Mouse (Mus musculus) hindbrain, embryonic 13.5 days (tissue): ENCODE results near the gene Tnrc18. TPM values are rescaled to one million over a fixed set of nuclear protein-coding genes. Genes with fewer than 3 reads are reported as not detected.

Experiments
- ATAC-seq: fragments of 200-750 bp; cut with Nextera tagmentation; 2 replicates; pipeline ENCODE4 v1.8.0; 2017; ENCODE audit warnings: moderate TSS enrichment; ENCODE audit not compliant: low FRiP score
- H3K27ac ChIP-seq: fragments of 300-500 bp; sonication (generic); 2 replicates; pipeline ENCODE4 v1.5.1; 2015; ENCODE audit warnings: inconsistent platforms, mild to moderate bottlenecking, moderate library complexity
- H3K27me3 ChIP-seq: fragments of 300-500 bp; sonication (generic); 2 replicates; pipeline ENCODE4 v1.6.1; 2015; ENCODE audit warnings: mild to moderate bottlenecking, inconsistent platforms
- H3K36me3 ChIP-seq: fragments of 300-500 bp; sonication (generic); 2 replicates; pipeline ENCODE4 v1.6.1; 2015; ENCODE audit warnings: mild to moderate bottlenecking, inconsistent platforms
- H3K4me1 ChIP-seq: fragments of 300-500 bp; sonication (generic); replicated peaks from 2 replicates; pipeline ENCODE4 v1.6.1; 2015; ENCODE audit warnings: inconsistent platforms
- H3K4me2 ChIP-seq: fragments of 300-500 bp; sonication (generic); 2 replicates; pipeline ENCODE4 v1.6.1; 2015; ENCODE audit warnings: inconsistent platforms, mild to moderate bottlenecking, moderate library complexity
- H3K4me3 ChIP-seq: fragments of 300-500 bp; sonication (generic); 2 replicates; pipeline ENCODE4 v1.5.1; 2015; ENCODE audit warnings: mild to moderate bottlenecking, inconsistent platforms
- H3K9ac ChIP-seq: fragments of 300-500 bp; sonication (generic); 2 replicates; pipeline ENCODE4 v1.6.1; 2015; ENCODE audit warnings: mild to moderate bottlenecking, inconsistent platforms
- H3K9me3 ChIP-seq: fragments of 300-500 bp; sonication (generic); 2 replicates; pipeline ENCODE4 v1.6.1; 2016; ENCODE audit warnings: inconsistent platforms
- WGBS: fragments of 180-500 bp; shearing (Covaris S2); methylation state at CpG from one replicate; pipeline ENCODE4 v1.1.7; 2015; 5-methylcytosine and 5-hydroxymethylcytosine counted together
- polyA plus RNA-seq: library from polyadenylated mRNA; unstranded; fragments of >200 nt; fragmentation: Nextera tagmentation; extraction: Ambion mirVana; gene quantifications from 2 replicates; pipeline ENCODE4 v1.2.1, GENCODE M21; 2015

Tnrc18 gene
- polyA plus RNA-seq, 1 experiment from 2014 or later: 35.8 TPM

- H3K4me1 ChIP-seq: peaks cover 41% of the 10 kb centered on the region
- peak overlapping the region; percentile 99 for H3K4me3 ChIP-seq
- WGBS: under 1% methylated on average over 53 of the region's 53 CpGs
- H3K27me3 ChIP-seq: no peaks in the 10 kb centered on the region
- H3K4me2 ChIP-seq: peak overlapping the region; percentile 90
- no peaks in the 10 kb centered on the region for H3K36me3 ChIP-seq
- peak overlapping the region; percentile 99 for H3K9ac ChIP-seq
- H3K27ac ChIP-seq: peak overlapping the region; percentile 100
- H3K9me3 ChIP-seq: no peaks in the 10 kb centered on the region
- no peak for ATAC-seq
Measured at GRCm38 (mm10) chr5:142820276-142821265, 3.1 kb upstream of the Tnrc18 start.

GRCm38 (mm10) chr5:142819385-142820275, 2.2 kb upstream of the Tnrc18 start:
- peak; percentile 43 for ATAC-seq
- Histone ChIP-seq H3K9ac (peak overlapping the region; percentile 99), H3K36me3 (peaks cover 4% of the 10 kb centered on the region; the same call in 1 of the 2 replicates), H3K27me3 (no peaks in the 10 kb centered on the region), H3K4me1 (peaks cover 31% of the 10 kb centered on the region), H3K9me3 (no peaks in the 10 kb centered on the region), H3K4me3 (peak overlapping the region; percentile 99), H3K4me2 (peak overlapping the region; percentile 90), H3K27ac (peak overlapping the region; percentile 100)
- under 1% methylated on average over 36 of the region's 36 CpGs for WGBS

- Histone ChIP-seq H3K4me3 (peak overlapping the region; percentile 99), H3K9me3 (no peaks in the 10 kb centered on the region), H3K9ac (peak overlapping the region; percentile 99), H3K36me3 (peaks cover 4% of the 10 kb centered on the region; the same call in 1 of the 2 replicates), H3K27ac (peak overlapping the region; percentile 100), H3K4me2 (peak overlapping the region; percentile 90), H3K4me1 (peaks cover 22% of the 10 kb centered on the region), H3K27me3 (no peaks in the 10 kb centered on the region)
- ATAC-seq: no peak
- under 1% methylated on average over 43 of the region's 43 CpGs for WGBS
Measured at GRCm38 (mm10) chr5:142818435-142819360, 1.2 kb upstream of the Tnrc18 start.

GRCm38 (mm10) chr5:142816811-142817523, 495 bp downstream of the Tnrc18 start:
- no peak for ATAC-seq
- Histone ChIP-seq H3K36me3 (peaks cover 4% of the 10 kb centered on the region; the same call in 1 of the 2 replicates), H3K27me3 (no peaks in the 10 kb centered on the region), H3K9ac (peak overlapping the region; percentile 100), H3K27ac (peak overlapping the region; percentile 100), H3K4me1 (peaks cover 24% of the 10 kb centered on the region), H3K4me2 (peak overlapping the region; percentile 92), H3K4me3 (peak overlapping the region; percentile 99), H3K9me3 (no peaks in the 10 kb centered on the region)
- under 1% methylated on average over 65 of the region's 71 CpGs for WGBS

GRCm38 (mm10) chr5:142816031-142816810, 1.2 kb downstream of the Tnrc18 start:
- Histone ChIP-seq H3K4me3 (peak overlapping the region; percentile 99), H3K4me2 (peak overlapping the region; percentile 92), H3K4me1 (peaks cover 25% of the 10 kb centered on the region), H3K27me3 (no peaks in the 10 kb centered on the region), H3K36me3 (peaks cover 8% of the 10 kb centered on the region), H3K27ac (peak overlapping the region; percentile 100), H3K9me3 (no peaks in the 10 kb centered on the region), H3K9ac (peak overlapping the region; percentile 100)
- no peak for ATAC-seq
- under 1% methylated on average over 39 of the region's 39 CpGs for WGBS

- peak overlapping the region; percentile 99 for H3K4me3 ChIP-seq
- peaks cover 32% of the 10 kb centered on the region for H3K4me1 ChIP-seq
- under 1% methylated on average over 30 of the region's 30 CpGs for WGBS
- peak overlapping the region; percentile 100 for H3K9ac ChIP-seq
- no peak for ATAC-seq
- no peaks in the 10 kb centered on the region for H3K27me3 ChIP-seq
- H3K36me3 ChIP-seq: peaks cover 11% of the 10 kb centered on the region
- no peaks in the 10 kb centered on the region for H3K9me3 ChIP-seq
- peak overlapping the region; percentile 100 for H3K27ac ChIP-seq
- peak overlapping the region; percentile 92 for H3K4me2 ChIP-seq
Measured at GRCm38 (mm10) chr5:142815421-142816001, 2.0 kb downstream of the Tnrc18 start.

- H3K9me3 ChIP-seq: no peaks in the 10 kb centered on the region
- H3K4me2 ChIP-seq: peak overlapping the region; percentile 92
- H3K27me3 ChIP-seq: no peaks in the 10 kb centered on the region
- H3K9ac ChIP-seq: peak overlapping the region; percentile 100
- under 1% methylated on average over 46 of the region's 62 CpGs for WGBS
- peaks cover 38% of the 10 kb centered on the region for H3K4me1 ChIP-seq
- peak overlapping the region; percentile 100 for H3K27ac ChIP-seq
- H3K36me3 ChIP-seq: peaks cover 13% of the 10 kb centered on the region
- ATAC-seq: no peak
- peak overlapping the region; percentile 99 for H3K4me3 ChIP-seq
Measured at GRCm38 (mm10) chr5:142814711-142815420, 2.6 kb downstream of the Tnrc18 start.

GRCm38 (mm10) chr5:142814161-142814651, 3.3 kb downstream of the Tnrc18 start:
- no peak for ATAC-seq
- Histone ChIP-seq H3K27ac (peak overlapping the region; percentile 100), H3K9me3 (no peaks in the 10 kb centered on the region), H3K9ac (peak overlapping the region; percentile 100), H3K36me3 (peaks cover 19% of the 10 kb centered on the region), H3K4me2 (peak overlapping the region; percentile 92), H3K4me3 (peak overlapping the region; percentile 99), H3K27me3 (no peaks in the 10 kb centered on the region), H3K4me1 (peaks cover 45% of the 10 kb centered on the region)
- under 1% methylated on average over 22 of the region's 22 CpGs for WGBS

- Histone ChIP-seq H3K27ac (peak overlapping the region; percentile 100), H3K4me1 (peaks cover 47% of the 10 kb centered on the region), H3K4me2 (peak overlapping the region; percentile 92), H3K36me3 (peaks cover 22% of the 10 kb centered on the region), H3K4me3 (peak overlapping the region; percentile 99), H3K9ac (peak overlapping the region; percentile 100), H3K9me3 (no peaks in the 10 kb centered on the region), H3K27me3 (no peaks in the 10 kb centered on the region)
- no peak for ATAC-seq
- 2% methylated on average over 23 of the region's 23 CpGs for WGBS
Measured at GRCm38 (mm10) chr5:142813722-142814111, 3.7 kb downstream of the Tnrc18 start.
